Mouse (Mus musculus): Measurements from ENCODE around the gene Unc45b.
A peak's percentile ranks its signal among the peaks of the same experiment; 100 is the strongest.

Unc45b gene

DNA sequence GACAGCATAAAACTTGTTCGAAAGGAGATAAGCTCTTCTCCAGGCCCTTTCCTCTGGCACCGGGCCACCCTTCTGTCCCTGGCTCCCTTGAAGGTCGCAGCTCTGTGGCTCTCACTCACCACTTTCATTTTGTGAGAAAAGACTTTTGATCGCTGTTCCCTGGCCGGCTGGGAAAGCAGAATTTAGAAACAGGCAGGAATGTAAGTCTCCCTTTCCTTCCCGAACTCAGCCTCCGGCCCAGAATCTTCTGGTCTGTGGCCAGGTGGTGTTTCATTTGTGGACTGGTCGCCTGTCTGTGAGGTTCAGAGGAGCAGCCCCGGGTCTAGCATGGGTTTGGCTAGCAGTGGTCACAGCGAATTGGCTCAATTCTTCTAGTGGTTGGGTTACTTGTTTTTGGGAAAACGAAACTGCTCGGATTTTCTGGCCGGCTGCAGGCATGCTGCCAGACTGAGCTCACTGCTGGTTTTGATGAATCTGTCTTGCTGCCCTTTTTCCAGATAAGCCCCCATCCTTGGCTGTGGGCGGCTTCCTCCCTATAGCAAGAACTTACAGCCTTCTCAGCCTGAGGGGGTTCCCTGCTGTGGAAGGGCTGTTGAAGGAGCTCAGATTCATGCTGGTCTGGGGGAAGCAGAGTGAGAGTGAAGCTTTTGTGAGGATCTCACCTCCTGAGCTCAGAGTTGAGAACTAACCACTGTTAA, 81.3 kb downstream of the Unc45b start, which contains the start of gene Slfn9:
Gene Slfn9, minus strand, starts transcription at position 362 of the 698 bp plus-strand sequence.
- peak; percentile 71 for DNase-seq (ENCODE audit: low read depth, low spot score)
